Mouse (Mus musculus) lung, embryonic 16.5 days (tissue): Measurements from ENCODE around the gene Rnf169. TPM values are rescaled to one million over a fixed set of nuclear protein-coding genes. Genes with fewer than 3 reads are reported as not detected.

ENCODE experiments used
- ATAC-seq: fragments of 200-750 bp; cut with Nextera tagmentation; 2 replicates; pipeline ENCODE4 v1.8.0; 2017; ENCODE audit warnings: low read depth, mild to moderate bottlenecking, moderate library complexity
- H3K27ac ChIP-seq: fragments of 300-500 bp; sonication (generic); 2 replicates; pipeline ENCODE4 v1.5.1; 2014; ENCODE audit warnings: mild to moderate bottlenecking, control low read depth, low read length
- H3K27me3 ChIP-seq: fragments of 300-500 bp; sonication (generic); 2 replicates; pipeline ENCODE4 v1.6.1; 2014; ENCODE audit warnings: low read depth, low read length, mixed read lengths; ENCODE audit not compliant: control insufficient read depth, insufficient read depth
- H3K36me3 ChIP-seq: fragments of 300-500 bp; sonication (generic); 2 replicates; pipeline ENCODE4 v1.6.1; 2014; ENCODE audit warnings: low read length; ENCODE audit not compliant: control insufficient read depth, insufficient read depth
- H3K4me1 ChIP-seq: fragments of 300-500 bp; sonication (generic); replicated peaks from 2 replicates; pipeline ENCODE4 v1.6.1; 2014; ENCODE audit warnings: low read length, mixed read lengths; ENCODE audit not compliant: control insufficient read depth, insufficient read depth
- H3K4me2 ChIP-seq: fragments of 300-500 bp; sonication (generic); 2 replicates; pipeline ENCODE4 v1.6.1; 2014; ENCODE audit warnings: low read depth, low read length, control low read depth
- H3K4me3 ChIP-seq: fragments of 300-500 bp; sonication (generic); 2 replicates; pipeline ENCODE4 v1.5.1; 2014; ENCODE audit warnings: mild to moderate bottlenecking, low read length, control low read depth
- H3K9ac ChIP-seq: fragments of 300-500 bp; sonication (generic); 2 replicates; pipeline ENCODE4 v1.6.1; 2014; ENCODE audit warnings: low read length, control low read depth
- H3K9me3 ChIP-seq: fragments of 300-500 bp; sonication (generic); 2 replicates; pipeline ENCODE4 v1.6.1; 2016; ENCODE audit warnings: low read length; ENCODE audit not compliant: control insufficient read depth
- WGBS: fragments of 180-500 bp; shearing (Covaris S2); extraction: QIAGEN DNeasy Blood & Tissue Kit; methylation state at CpG from one replicate; pipeline ENCODE4 v1.1.7; 2014; 5-methylcytosine and 5-hydroxymethylcytosine counted together
- polyA plus RNA-seq: library from polyadenylated mRNA; unstranded; fragments of >200 nt; fragmentation: Nextera tagmentation; extraction: Ambion mirVana; gene quantifications from 2 replicates; pipeline ENCODE4 v1.2.1, GENCODE M21; 2015

The Rnf169 gene
- polyA plus RNA-seq, 1 experiment from 2014 or later = 4.4 TPM

DNA sequence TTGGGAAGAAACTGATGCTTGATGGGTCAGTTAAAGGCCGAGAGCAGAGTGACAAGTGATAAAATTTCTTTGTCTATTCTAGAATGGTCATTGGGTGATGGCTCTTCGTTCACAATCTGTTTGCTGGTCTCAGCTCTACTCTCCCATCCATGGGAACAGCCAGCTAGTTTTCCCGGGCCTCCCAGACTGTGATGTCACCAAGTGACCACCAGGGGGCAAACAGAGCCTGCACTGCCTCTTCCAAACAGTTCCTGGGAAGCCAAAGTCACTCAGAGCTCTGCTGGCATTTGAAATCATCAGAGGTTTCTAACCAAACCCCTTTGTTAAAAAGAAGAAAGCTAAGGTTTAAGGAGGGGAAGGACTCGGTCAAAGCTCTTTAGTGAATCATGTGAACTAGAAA, 8.5 kb upstream of the Rnf169 start:
- Histone ChIP-seq H3K27me3 (no peaks in the 10 kb centered on the region), H3K9me3 (no peaks in the 10 kb centered on the region), H3K36me3 (no peaks in the 10 kb centered on the region), H3K4me1 (no peaks in the 10 kb centered on the region), H3K9ac (no peak overlapping the region), H3K4me2 (no peak overlapping the region), H3K4me3 (no peak overlapping the region), H3K27ac (no peak overlapping the region)
- WGBS = 4% methylated on average over 4 of the region's 4 CpGs
- peak; percentile 62; the same call in 1 of the 2 replicates for ATAC-seq

DNA sequence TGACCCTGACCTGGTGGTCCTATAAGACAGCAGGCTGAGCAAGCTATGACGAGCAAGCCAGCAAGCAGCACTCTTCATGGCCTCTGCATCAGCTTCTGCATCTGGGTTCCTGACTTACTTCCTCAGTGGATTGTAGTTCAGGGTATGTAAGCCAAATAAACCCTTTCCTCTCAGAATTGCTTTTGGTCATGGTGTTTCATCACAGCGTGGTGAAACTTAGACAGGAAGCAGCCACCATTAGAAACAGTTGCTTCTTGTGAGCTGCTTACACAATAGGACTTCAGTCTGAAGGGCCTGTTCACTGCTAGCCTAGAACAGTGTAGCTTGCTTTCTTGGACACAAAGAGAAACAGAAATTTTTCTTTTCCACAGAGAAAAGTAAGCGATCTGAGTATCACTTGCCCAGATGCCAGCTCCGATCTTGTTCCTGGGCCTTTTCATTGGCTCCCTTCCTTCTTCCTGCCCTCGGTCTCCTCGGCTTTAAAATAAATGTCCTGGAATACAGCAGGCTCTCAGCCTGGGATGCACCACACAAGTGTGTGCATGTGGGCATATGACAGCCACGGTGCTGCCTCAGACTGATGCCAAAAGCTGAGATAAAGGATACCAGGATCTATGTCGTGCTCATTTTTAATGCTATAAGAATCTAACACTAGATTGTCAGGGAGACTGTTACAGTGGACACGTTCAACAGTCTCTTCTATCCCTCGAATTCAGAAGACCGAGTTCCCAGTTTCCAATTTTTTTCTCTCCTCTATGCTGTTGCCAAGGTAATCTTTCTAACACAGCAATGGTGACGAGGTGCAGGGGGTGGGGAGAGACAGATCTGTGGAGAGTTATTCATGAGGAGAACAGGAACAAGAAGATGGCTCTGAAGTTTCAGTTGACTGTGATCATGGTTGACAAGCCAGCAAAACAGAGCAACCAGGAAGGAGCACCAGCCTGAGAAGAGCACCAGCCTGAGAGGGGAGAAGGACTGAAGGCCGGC, 2.3 kb upstream of the Rnf169 start:
- 82% methylated on average over 13 of the region's 13 CpGs for WGBS
- no peak overlapping the region for H3K4me3 ChIP-seq
- H3K4me2 ChIP-seq = no peak overlapping the region
- no peak overlapping the region for H3K9ac ChIP-seq
- no peak for ATAC-seq
- H3K27ac ChIP-seq = no peak overlapping the region
- peaks cover 5% of the 10 kb centered on the region for H3K4me1 ChIP-seq
- no peaks in the 10 kb centered on the region for H3K27me3 ChIP-seq
- no peaks in the 10 kb centered on the region for H3K36me3 ChIP-seq
- no peaks in the 10 kb centered on the region for H3K9me3 ChIP-seq

DNA sequence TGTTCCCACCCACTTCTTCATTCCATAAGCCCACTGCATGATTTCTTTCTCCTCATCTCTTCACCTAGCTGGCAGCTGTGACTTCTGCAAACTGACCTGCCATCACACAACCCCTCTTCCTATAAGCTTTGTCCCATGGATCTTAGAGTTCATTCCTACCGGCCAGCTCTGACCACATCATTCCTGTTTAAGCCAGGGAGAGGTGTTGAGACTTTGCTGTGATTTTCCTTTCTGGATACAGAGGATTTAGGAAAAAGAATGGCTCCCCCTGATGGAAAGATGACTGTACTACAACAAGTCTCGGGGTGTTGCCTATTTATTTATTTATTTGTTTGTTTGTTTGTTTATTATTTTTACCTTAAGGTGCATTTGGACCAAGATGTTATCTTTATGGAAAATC, 1.1 kb upstream of the Rnf169 start:
- ATAC-seq = no peak
- H3K27ac ChIP-seq = no peak overlapping the region
- H3K4me3 ChIP-seq = no peak overlapping the region
- 19% methylated on average over 2 of the region's 2 CpGs for WGBS
- no peaks in the 10 kb centered on the region for H3K9me3 ChIP-seq
- H3K36me3 ChIP-seq = no peaks in the 10 kb centered on the region
- H3K4me2 ChIP-seq = no peak overlapping the region
- H3K9ac ChIP-seq = no peak overlapping the region
- H3K27me3 ChIP-seq = no peaks in the 10 kb centered on the region
- H3K4me1 ChIP-seq = peaks cover 7% of the 10 kb centered on the region

DNA sequence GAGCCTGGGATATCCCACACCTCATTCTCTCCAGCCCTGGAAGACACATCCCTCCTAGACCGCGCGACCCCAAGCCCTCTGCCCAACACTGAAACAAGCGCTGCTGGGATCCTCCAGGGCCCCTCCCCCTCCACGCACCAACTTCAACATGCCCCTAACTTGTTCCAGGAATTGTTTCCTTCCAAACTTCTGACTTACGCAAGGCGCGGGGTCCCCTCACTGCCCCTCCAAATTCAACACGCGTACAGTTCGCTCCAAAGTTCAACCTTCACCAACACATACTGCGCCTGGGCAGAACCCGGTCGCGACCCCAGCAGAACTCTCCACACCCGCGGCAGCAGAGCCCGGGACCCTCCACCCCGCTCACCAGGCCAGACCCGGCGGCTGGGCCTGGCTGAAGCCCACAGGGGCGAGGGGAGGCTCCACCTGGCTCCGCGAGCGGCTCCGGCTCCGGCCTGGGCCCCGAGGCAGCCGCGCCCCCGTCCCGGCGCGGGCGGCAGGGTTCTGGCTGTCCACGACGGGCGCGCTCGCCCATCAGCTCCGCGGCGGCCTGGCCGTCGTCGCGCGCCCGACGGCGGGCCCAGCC, 609 bp downstream of the Rnf169 start:
- H3K4me2 ChIP-seq = peak overlapping the region; percentile 53
- WGBS = under 1% methylated on average over 49 of the region's 51 CpGs
- peak overlapping the region; percentile 74 for H3K4me3 ChIP-seq
- no peaks in the 10 kb centered on the region for H3K27me3 ChIP-seq
- H3K36me3 ChIP-seq = no peaks in the 10 kb centered on the region
- H3K4me1 ChIP-seq = peaks cover 18% of the 10 kb centered on the region
- no peaks in the 10 kb centered on the region for H3K9me3 ChIP-seq
- peak overlapping the region; percentile 99 for H3K9ac ChIP-seq
- H3K27ac ChIP-seq = peak overlapping the region; percentile 95
- peak; percentile 73 for ATAC-seq

DNA sequence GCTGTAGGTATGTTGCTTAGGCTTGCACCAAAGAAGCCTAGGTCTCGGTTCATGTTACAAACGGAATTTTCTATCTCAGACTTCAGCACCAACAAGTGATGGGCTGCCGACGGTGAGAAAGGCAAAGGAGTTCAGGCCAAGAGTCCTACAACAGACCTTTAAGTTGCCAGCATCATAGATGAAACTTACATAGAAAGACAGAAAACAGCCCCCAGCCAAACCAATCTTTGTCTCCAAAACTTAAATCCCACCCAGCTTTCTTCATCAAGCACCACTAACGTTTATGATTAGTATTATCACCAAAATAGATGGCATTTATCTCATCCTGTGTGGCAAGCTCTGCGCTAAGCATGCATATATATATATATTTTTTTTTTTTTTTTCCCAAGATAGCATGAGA, 1.2 kb downstream of the Rnf169 start:
- H3K4me2 ChIP-seq = peak overlapping the region; percentile 53
- peaks cover 23% of the 10 kb centered on the region for H3K4me1 ChIP-seq
- no peaks in the 10 kb centered on the region for H3K27me3 ChIP-seq
- peak overlapping the region; percentile 74 for H3K4me3 ChIP-seq
- no peaks in the 10 kb centered on the region for H3K36me3 ChIP-seq
- 1% methylated on average over 6 of the region's 6 CpGs for WGBS
- H3K9me3 ChIP-seq = no peaks in the 10 kb centered on the region
- ATAC-seq = no peak
- H3K27ac ChIP-seq = no peak overlapping the region; the same call in 1 of the 2 replicates
- peak overlapping the region; percentile 99 for H3K9ac ChIP-seq

DNA sequence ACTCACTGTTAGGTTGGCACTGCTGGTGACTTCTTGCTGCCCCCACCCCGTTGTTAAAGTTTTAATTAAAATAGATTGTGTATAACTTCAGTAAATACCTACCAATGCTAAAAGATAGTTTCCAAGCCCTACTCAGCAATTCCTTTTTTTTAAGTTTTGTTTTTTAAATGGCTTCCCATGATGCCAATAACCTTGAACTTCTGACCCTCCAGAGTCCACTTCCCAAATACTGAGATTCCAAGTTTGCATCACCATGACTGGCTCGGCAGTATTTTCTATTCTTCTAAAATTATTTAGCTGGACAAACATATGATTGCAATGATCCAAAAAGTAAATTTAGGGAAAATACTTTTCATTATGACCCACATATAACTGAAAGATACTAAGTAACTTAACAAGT, 2.2 kb downstream of the Rnf169 start:
- no peak overlapping the region for H3K27ac ChIP-seq
- H3K9ac ChIP-seq = no peak overlapping the region
- no peaks in the 10 kb centered on the region for H3K36me3 ChIP-seq
- H3K27me3 ChIP-seq = no peaks in the 10 kb centered on the region
- peaks cover 24% of the 10 kb centered on the region for H3K4me1 ChIP-seq
- H3K4me2 ChIP-seq = no peak overlapping the region
- 70% methylated on average over 2 of the region's 2 CpGs for WGBS
- ATAC-seq = no peak
- H3K4me3 ChIP-seq = no peak overlapping the region
- H3K9me3 ChIP-seq = no peaks in the 10 kb centered on the region

DNA sequence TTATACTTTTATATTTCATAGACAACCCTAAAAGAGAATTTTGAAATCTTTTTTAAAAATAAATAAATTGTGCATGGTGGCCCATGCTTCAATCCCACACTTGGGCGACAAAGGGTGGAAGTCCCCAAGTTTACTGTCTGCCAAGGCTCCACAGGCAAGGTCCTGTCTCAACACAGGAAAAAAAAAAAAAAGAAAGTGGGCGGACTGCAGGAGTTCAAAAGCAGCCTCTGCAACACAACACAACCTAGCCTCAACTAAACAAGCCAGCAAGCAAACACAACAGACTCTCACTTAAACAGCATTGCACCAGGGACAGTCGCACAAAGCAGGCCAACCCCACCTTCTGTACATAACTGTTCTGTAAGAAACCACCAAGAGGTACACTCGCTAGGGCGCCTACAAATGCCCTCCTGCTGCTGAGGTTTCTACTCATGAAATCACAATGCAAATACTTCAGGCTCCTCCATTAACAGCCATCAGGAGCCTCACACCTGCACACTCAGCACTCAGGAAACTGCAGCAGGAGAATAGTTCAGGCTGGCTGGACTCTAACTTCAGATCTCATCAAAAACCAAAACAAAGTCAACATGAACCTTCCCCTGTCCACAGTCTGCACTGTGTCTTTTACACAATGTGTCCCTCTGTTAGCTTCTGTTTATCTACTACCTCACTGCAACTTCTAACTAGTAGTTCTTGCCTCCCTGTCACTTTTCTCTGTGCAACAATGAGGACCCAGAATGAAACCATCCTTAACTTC, 4.3 kb downstream of the Rnf169 start:
- ATAC-seq = peak; percentile 28; the same call in 1 of the 2 replicates
- no peaks in the 10 kb centered on the region for H3K27me3 ChIP-seq
- no peaks in the 10 kb centered on the region for H3K36me3 ChIP-seq
- 55% methylated on average over 5 of the region's 5 CpGs for WGBS
- H3K4me3 ChIP-seq = no peak overlapping the region
- peak overlapping the region; percentile 67 for H3K27ac ChIP-seq
- peak overlapping the region; percentile 20; the same call in 1 of the 2 replicates for H3K4me2 ChIP-seq
- H3K9ac ChIP-seq = no peak overlapping the region
- H3K9me3 ChIP-seq = no peaks in the 10 kb centered on the region
- H3K4me1 ChIP-seq = peaks cover 24% of the 10 kb centered on the region

DNA sequence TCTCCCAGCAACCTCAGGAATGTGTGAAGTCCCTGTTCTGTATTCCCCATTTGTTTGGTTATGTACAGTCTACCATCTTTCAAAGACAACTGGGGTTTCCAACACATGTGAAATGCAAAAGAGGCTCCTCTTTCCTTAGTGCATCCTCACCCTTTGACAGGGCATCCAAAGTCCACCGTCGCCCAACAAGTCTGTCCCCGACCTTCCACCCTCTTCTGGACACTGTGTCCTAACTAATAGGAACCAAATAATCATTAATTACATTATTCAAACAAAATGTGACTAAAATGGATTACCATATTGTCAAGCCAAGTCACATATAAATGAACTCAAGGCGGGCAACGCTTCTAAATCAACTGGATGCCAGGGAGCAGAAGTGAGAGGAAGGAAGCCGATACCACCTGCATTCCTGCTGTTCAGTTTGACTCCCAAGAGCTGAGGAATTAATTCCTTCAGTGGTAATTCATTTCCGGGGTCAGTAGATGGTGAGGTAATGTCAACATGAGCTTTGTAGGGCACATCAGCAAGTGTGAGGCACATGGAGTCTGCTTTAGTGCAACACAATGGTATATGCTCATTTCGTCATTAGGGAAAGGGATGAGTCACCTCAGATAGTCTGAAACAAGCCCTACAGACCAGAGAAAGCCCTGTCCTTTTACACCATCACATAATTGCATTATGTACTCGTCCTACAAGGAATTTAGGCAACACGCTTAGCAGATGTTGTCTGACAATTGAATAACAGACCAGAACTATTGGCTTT, 5.9 kb downstream of the Rnf169 start:
- no peak overlapping the region for H3K4me2 ChIP-seq
- H3K27me3 ChIP-seq = no peaks in the 10 kb centered on the region
- H3K27ac ChIP-seq = peak overlapping the region; percentile 1; the same call in 1 of the 2 replicates
- WGBS = 55% methylated on average over 10 of the region's 10 CpGs
- peaks cover 24% of the 10 kb centered on the region for H3K4me1 ChIP-seq
- no peak for ATAC-seq
- H3K36me3 ChIP-seq = no peaks in the 10 kb centered on the region
- no peaks in the 10 kb centered on the region for H3K9me3 ChIP-seq
- no peak overlapping the region for H3K9ac ChIP-seq
- H3K4me3 ChIP-seq = no peak overlapping the region
